Mouse (Mus musculus) retina, postnatal 1 day (tissue): ENCODE data around the gene Tmem217.
"Not testable (repeated sequence)": the region's sequence is repeated elsewhere in the genome, so short reads cannot be mapped to it uniquely, and the experiment has no call there.

Source experiments
- DNase-seq: peaks from one replicate; pipeline ENCODE4 v3.0.0-alpha.2; 2012

Tmem217 gene

DNA sequence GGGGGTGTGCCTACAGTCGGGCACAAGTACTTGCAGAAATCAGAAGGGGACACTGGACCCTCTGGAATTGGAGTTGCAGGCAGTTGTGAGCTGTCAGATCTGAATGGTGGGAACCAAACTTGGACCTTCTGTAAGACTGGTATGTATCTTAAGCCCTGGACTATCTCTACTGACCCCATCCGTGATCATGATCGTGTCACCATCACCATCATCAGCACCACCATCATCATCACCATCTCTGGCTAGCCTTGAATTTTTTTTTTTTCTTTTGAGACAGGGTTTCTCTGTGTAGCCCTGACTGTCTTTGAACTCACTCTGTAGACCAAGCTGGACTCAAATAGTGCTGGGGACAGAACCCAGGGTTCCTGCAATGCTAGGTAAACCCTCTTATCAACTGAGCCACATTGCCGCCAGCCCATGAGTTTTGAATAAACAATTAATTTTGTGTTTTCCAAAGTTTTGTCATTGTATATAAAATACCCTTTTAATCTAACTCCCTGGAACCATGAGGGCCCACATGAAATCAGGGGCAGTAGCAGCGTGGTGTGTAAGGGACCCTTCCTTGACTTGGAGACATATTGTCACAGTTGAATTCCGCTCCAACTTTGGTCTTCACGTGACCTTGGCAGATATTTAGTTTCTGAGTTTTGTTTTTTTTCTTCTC lies 50.0 kb downstream of the Tmem217 start:
- no peak for DNase-seq

DNA sequence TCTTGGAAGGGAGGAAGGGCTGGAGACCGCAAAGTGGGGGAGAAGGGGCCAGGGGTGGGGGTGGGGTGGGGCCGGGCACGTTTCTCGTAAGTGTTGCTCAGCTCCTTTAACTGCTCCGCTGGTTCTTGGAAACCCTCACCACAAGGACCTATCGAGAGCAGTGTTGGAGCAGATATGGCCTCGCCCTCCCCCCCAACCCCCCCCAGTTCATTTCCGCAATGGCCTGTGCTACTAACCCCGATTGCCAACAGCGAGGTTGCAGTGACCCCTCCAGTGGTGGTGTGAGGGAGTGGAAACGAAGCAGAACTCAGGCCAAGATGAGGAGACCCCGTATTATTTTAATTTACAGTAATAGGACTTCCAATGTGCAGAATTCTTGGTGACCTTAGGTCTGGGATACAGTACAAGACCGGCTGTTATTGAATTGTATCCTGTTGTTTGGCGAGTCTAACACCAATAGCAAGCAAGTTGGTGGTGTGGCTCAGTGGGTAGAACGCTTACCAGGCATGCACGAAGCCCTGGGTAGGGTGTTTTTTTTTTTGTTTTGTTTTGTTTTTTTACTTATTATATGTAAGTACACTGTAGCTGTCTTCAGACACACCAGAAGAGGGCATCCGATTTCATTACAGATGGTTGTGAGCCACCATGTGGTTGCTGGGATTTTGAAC lies 51.2 kb downstream of the Tmem217 start:
- no peak for DNase-seq

DNA sequence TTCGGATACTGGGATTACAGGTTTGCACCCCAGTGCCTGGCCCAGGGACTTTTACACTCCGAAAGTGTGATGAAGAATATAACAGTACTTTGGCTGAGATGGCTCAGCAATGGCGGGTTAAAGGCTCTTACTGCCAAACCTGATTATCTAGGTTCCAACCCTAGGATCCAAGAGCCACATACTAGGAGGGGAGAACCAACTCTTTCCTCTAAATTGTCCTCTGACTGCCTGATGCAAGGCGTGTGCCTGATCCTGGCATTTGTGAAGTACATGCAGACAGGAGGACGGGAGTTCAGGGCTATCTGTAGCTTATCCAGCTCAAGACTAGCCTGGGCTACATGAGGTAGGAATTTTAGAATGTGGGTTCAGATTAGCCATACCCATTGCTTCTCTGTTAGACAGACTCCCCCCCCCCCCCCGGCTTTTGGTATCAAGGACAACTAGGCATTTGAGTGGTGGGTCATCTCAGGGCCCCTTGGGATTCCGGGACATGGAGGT lies 51.9 kb downstream of the Tmem217 start:
- DNase-seq, result no peak

DNA sequence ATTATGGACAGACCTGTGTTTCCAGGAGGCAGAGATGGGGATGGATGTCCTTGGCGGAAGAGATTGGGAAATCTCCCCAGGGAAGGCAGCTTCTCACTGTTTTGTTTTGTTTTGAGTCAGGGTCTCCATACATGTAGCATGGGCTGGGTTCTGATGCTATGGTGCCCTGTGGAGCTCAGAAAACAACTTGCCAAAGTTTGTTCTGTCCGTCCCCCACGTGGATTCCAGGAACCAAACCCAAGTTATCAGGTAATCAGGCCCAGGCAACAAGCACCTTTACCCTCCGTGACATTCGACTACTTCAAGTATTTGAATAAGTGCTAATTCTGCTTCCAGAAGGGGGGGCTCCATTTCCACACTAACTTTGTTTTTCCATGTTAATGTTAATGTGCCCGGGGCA lies 52.7 kb downstream of the Tmem217 start:
- DNase-seq, result no peak

DNA sequence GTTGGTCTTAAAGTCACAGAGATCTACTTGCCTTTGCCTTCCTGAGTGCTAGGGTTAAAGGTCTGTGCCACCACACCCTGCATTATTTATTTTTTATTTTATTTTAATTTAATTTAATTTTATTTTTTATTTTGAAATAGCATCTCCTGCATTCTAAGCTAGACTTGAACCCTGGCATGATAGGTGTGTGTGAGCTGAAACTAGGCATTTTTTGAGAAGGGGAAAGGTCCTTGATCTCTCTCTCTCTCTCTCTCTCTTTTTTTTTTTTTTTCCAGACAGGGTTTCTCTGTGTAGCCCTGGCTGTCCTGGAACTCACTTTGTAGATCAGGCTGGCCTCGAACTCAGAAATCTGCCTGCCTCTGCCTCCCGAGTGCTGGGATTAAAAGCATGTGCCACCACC lies 53.2 kb downstream of the Tmem217 start:
- DNase-seq, result not testable (repeated sequence)

DNA sequence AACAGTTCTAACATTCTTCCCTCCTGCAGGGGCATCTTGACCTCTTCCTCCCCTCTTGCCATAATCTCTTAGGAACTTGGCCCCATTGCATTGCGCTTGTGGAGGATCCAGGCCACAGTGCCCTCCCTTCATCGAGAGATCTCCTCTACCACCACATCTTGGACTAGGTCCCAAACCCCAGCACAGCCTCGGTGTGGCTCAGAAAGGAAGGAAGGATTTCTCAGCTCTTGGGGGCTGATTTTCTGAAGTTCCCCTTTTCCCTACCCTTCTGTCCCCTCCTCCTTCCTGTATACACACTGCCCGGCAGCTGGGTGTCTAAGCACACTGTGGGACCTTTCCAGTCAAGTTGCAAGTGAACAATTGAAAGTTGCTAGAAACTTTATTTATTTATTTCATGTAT lies 54.2 kb downstream of the Tmem217 start:
- DNase-seq, result no peak

DNA sequence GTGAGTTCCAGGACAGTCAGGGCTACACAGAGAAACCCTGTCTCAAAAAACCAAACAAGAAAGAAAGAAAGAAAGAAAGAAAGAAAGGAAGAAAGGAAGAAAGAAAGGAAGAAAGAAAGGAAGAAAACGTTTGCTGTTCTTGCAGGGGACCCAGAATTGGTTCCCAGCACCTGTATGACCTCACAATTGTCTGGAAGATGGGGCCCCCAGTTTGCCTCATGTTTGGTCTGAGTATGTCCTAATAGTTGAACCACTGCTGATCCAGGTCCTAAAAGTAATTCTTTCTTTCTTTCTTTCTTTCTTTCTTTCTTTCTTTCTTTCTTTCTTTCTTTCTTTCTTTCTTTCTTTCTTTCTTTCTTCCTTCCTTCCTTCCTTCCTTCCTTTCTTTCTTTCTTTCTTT lies 54.7 kb downstream of the Tmem217 start:
- DNase-seq, result not testable (repeated sequence)

DNA sequence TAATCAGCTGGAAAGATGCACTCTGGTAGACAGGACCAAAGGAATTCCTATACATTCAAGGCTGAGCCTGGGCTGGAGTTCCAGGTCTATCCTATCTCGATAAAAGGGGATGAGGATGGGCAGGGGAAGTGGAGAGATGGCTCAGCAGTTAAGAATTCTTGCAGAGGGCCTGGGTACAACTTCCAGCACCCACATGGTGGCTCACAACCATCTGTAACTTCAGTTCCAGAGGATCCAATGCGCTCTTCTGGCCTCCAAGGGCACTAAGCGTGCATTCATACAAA lies 55.2 kb downstream of the Tmem217 start:
- no peak for DNase-seq

DNA sequence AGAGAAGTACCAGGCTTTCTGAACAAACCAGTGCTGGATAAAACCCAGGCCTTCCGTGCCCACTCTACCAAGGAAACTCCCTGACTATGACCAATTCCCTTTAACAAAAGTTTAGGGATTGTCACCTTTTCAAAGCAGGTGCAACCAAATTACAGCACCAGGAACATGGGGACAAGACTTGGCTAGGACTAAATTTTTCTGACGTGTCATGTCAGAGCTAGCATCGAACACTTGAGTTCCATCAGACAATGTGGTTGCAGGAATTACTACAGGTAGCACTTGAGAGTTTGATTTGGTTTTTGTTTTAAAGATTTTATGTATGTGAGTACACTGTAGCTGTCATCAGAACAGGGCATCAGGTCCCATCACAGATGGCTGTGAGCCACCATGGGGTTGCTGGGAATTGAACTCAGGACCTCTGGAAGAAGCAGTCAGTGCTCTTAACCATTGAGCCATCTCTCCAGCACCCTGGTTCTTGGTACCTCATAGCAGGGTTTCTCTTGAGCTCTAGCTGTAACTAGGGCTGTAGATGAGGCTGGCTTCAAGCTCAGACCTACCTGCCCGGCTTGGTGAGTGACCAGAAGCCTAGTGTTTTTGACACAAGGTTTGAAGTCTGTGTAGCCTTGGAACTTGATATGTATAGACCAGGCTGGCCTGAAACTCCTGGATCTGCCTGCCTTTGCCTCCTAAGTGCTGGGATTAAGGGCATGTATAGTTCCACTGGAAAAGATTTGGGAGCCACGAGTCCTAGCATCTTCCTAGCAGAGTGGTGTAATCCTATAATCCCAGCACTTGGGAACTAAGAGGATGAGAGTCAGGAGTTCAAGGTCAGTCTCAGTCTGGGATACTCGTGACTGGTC lies 55.7 kb downstream of the Tmem217 start:
- DNase-seq, result peak; percentile 25

DNA sequence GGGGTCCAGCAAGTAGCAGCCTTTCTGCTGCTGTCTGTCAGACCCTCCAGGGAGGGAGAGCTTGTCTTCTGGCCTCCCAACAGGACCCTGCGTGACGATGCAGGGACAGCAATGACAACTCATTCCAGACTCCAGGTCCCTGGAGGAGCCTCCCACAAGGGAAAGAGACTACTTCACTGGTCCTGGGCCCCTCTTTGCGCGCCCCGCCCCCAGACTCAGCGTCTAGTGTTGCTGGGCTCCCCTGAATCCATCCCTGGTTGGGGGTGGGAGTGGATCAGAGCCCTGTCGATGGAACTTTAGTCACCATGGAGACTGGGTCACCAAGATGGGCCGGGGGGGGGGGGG lies 57.5 kb downstream of the Tmem217 start:
- no peak for DNase-seq

DNA sequence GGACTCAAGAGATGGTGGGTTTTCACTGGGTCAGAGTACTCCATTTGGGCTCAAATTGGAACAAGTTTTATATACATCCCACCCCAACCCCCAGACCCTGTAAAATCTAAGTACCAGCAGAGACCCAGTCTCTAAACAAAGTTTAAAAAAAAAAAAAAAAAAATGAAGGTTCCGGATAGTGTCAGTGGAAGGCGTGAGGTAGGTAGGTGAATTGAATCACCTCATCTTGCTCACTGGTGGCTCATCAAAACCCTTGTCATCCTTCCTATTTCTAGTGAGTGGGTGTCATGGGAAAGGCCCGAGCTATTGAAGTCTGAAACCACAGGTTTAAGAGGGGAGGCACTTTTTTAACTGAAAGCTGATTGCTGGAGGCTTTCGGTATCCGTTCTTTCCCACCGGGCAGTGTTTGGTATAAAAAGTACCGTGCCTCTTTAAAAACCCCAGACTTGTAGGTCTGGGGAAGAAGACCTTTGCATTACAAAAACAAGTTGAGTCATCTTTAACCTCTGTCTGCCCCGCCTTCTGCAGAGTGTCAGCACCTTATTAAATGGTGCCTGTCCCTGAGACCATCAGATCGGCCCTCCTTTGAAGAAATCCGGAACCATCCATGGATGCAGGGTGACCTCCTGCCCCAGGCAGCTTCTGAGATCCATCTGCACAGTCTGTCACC lies 58.0 kb downstream of the Tmem217 start:
- DNase-seq, result no peak

DNA sequence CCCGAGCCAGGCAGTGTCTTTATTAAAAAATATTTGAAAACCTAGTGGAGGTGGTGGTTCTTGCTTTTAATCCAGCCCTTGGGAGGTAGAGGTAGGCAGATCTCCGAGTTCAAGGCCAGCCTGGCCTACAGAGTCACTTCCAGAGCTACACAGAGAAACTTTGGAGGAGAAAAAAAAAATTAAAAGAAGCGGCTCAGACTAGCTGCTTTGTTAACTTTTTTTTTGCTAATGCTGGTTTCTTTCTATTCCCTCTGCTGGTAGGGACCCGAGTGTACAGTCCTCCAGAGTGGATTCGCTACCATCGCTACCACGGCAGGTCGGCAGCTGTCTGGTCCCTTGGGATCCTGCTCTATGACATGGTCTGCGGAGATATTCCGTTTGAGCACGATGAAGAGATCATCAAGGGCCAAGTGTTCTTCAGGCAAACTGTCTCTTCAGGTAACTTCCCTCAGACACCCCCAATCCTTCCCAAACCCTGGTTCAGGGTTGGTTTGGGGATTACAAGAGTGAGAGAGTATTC lies 58.7 kb downstream of the Tmem217 start:
- DNase-seq, result no peak

DNA sequence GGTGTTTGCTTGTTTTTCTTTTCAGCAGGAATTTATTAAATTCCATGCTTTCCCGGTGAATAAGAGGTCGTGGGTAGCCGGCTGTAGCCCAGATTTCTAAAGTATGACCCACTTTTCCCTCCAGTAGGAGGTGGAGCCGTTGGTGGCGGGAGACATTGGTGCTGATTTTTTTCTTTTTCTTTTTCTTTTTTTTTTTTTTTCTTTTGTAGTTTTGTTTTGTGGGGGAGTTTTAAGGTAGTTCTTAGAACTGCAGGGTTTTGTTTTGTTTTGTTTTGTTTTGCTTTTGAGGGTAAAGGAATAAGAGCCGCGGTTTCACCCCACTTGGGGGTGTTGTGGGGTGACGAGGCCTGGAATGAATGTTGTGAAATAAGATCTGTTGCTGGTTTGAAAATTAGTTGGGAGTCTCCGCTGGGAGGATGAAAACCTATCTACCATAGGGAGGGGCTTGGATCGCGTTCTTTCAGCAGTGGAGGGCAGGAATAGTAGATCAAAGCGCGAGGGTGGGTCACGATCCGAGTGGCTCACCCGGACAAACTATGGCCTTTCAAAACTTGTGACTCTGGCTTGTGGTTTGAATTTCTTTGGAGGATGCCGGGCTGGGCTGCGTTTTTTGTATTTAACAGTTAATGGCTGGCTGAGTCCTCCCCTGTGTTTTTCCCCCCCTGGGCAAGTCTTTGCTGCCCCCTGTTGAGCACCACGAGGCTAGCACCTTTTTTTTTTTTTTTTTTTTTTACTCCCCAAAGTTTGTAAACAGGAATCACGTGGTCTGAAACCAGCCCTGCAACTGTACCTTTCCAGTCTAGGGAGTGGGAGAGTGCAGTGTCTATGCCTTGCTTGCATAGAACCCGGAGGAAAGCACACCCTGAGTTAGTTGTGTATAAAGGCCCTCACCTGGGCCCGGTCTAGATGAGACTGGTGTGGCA lies 59.7 kb downstream of the Tmem217 start:
- DNase-seq, result peak; percentile 87

DNA sequence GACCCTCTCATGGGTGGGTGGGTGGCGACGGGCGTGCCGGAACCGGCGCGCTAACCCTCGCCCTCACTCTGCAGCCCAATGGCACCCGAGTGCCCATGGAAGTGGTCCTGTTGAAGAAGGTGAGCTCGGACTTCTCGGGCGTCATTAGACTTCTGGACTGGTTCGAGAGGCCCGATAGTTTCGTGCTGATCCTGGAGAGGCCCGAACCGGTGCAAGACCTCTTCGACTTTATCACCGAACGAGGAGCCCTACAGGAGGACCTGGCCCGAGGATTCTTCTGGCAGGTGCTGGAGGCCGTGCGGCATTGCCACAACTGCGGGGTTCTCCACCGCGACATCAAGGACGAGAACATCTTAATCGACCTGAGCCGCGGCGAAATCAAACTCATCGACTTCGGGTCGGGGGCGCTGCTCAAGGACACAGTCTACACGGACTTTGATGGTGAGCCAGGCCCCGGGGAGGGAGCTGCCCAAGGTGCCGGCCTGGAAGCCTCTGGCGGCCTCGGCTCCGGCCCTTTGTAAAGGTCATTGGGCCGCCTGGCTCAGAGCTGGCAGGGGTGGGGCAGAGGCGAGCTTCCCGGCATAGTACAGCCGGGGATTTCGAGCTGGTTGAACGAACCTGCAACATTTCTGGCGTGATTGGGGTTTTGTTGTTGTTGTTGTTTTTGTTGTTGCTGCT lies 60.5 kb downstream of the Tmem217 start:
- DNase-seq, result peak; percentile 67

DNA sequence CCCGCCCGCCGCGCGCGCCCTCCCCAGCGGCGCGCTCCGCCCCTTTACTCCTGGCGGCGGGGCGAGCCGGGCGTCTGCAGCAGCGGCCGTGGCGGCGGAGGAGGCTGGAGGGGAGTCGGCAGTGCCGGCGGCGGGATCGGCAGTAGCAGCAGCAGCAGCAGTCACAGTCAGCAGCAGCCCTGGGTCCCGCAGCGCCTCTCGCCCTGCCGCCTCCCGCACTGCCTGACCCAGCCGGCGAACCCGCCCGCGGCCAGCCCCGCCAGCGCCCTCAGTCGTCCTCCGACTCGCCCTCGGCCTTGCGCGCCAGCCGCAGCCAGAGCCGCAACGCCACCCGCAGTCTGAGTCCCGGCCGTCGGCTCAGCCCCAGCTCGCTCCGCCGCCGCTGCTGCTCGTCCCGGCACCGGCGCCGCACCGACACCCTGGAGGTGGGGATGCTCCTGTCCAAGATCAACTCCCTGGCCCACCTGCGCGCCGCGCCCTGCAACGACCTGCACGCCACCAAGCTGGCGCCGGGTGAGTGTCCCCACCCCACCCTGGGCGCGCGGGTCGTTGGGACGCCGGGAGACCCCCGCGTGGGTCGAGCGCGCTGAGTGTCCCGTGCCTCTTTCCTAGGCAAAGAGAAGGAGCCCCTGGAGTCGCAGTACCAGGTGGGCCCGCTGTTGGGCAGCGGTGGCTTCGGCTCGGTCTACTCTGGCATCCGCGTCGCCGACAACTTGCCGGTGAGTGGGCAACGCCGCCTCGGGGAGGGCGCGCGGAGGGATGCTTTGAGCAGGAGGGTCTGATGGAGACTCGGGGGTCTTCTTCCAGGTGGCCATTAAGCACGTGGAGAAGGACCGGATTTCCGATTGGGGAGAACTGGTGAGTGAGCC lies 61.2 kb downstream of the Tmem217 start, which contains the start of gene Pim1:
TSS of gene Pim1 (plus strand) at position 41 of the 869 bp plus-strand sequence.
- DNase-seq, result peak; percentile 72

DNA sequence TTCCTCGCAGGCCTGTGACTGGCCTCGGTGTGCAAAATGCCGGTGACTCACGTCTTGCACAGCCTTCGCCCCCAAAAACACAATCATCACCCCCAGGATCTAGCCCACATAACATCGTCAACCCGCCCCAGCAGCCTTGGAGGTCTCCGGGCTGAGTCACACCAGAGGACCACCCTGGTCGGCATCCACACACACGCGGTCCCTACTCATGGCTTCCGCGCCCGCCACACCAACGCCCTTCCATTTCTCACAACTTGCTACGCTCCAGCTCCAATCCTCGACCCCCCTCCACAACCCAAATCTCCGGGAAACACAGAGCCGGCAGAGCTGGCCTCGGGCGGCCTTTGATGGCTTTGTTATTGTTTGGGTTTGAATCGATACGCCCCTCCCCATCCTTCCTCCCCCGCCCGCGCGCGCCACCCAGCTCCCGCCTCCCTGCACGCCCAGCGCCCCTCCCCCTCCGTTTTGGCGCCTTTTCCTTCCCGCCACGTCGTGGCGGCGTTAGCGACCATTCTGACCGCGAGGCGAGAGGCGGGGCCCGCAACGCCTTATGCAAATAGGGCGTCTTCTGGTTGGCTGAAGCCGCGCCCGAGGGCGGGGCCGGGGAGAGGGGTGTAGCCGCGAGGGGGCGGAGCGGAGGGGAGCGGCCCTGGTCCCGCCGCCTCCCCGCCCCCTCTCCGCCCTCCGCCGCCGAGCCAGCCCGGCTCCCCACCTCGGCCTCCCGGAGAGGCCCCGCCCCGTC lies 62.0 kb downstream of the Tmem217 start:
- peak; percentile 100 for DNase-seq

DNA sequence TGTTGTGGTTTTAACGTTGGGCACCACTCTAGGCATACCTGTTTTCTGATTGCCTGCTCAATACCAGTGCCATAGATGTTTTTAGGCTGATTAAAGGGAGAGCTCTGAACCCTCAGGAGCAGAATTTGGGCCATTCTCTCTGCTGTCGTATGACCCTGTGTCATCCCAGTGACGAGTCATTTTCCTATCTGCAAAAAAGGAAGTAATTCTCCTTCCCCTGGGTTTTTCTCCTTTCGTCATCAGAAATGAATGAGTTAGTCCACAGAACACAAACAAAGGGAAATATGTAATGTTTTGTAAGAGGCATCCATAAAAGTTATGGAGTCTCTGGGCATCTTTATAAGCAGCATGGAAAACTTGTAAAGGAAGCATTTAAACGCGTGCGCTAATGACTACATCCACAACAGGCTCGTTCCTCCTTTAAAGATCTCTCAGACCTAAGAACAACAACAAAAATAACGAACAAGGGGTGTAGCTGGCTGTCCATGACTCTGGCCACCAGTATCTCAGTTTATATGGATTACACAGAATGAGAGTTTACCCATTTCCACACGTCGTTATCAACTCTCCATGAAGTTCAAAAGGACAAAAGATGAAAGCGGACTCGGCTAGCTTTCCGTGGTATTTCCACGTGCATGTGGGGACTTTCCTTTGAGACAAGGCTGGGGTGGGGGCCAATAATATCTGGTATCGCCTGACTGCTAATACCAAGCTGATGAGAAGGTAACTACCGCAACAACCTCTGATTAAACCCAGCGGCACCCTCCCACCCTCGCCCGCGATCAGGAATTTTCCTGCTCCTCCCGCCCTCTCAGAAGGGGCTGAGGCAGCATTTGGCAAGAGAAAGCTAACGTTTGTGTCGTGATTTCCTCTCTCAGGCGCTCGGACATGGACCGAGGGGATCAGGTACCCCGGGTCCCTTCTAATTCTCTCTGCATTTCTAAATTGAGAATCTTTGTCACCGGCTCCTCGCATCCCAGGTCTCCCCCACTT lies 62.9 kb downstream of the Tmem217 start:
- no peak for DNase-seq

DNA sequence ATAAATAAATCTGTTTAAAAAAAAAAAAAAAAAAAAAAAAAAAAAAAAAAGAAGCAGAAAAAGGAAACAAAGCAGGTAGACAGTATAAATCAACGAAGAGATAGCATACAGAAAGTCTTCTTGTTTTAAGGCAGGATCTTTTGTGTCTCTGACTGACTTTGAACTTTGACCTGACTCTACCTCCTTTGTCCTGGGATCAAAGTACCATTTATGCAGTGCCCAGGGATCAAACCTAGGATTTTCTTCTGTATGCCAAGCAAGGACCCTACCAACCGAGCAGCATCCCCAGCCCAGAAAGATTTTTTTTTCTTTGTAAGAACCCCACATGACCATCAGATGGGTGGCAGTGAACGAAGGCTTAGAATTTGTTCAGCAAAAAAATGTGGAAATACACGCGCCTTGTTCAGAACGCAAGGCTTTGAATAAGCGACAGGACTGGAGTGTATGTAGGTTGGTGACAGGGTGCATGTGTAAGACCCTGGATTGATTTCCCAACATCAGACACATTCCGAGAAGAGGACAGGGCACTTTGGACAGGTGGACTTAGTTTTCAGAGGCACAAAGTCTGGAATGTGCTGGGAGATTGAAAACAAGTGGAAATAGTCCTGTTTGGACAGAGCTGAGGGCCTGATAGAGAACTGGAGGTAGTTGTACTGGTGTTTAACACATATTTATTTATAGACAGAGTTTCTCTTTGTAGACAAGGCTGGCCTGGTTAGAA lies 63.8 kb downstream of the Tmem217 start:
- DNase-seq, result no peak
